Mouse (Mus musculus): ENCODE measurements around the gene 1810043G02Rik.
"Not testable (repeated sequence)": the region's sequence is repeated elsewhere in the genome, so short reads cannot be mapped to it uniquely, and the experiment has no call there.

The 1810043G02Rik gene

GRCm38 (mm10) chr10:78005791-78006438 is 27.6 kb downstream of the 1810043G02Rik start:
- DNase-seq (ENCODE audit: low spot score) = no peak

- DNase-seq (ENCODE audit: low spot score) = no peak
Measured at GRCm38 (mm10) chr10:78007203-78007602, 28.9 kb downstream of the 1810043G02Rik start.

DNA sequence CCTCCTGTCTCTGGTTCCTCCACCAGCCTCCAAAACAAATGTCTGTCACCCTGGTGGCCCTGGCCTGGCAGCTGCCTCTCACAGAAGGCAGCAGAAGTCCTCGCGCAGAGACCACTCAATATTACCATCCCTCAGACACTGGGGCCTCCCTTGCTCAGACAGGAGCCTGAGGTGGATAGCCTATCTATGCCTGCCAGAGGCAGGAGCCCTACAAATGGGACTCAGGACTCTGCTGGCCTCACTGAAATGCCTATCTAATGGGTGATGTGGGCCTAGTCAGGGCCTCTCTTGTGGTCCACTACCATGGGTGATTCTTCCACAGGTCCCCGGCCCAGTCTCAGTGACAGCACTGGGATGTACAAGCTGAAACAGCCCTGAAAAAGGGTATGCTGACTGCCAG is 29.8 kb downstream of the 1810043G02Rik start:
- peak; percentile 60 for DNase-seq (ENCODE audit: low spot score)

DNA sequence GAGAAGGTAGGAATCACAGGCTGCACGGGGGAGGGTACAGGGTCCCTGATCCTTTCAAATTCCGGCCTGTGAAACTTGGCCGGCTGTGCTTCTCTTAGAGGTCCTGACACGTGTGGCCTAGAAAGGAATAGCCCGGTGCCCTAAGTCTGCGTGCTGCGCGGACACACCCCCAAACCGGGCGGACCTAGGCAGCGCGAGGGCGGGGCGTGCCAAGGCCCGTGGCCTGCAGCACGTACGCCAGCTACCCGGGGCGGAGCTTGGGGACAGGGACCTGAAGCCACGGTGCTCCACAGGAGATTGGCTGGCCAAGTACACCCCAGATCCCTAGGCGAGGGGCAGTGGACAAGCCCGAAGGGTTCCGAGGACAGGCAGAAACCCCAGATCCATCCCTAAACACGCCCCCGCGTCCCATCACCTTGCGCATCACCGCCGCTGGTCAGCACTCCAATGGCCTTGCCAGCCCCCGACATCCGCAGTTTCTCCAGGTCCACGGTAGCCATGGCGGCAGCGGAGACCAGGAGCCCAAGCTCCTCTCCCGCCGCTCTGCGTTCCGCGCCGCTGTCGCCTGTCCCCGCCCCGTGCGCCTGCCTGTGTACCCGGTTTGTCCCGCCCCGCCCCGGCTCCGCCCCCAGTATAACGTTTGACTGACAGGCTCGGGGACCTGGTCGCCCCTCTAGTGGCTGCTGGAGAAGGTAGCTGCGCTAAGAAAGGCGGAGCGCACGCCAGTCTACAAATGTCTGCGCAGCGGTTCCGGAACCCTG is 31.0 kb downstream of the 1810043G02Rik start:
- DNase-seq (ENCODE audit: low spot score) = peak; percentile 94

GRCm38 (mm10) chr10:78009945-78010293 is 31.6 kb downstream of the 1810043G02Rik start, which contains the start of gene Pfkl:
Pfkl (minus strand) TSS chr10:78010083.
- DNase-seq (ENCODE audit: low spot score) = no peak

- DNase-seq (ENCODE audit: low spot score) = no peak
Measured at GRCm38 (mm10) chr10:78010335-78010734, 32.0 kb downstream of the 1810043G02Rik start.

DNA sequence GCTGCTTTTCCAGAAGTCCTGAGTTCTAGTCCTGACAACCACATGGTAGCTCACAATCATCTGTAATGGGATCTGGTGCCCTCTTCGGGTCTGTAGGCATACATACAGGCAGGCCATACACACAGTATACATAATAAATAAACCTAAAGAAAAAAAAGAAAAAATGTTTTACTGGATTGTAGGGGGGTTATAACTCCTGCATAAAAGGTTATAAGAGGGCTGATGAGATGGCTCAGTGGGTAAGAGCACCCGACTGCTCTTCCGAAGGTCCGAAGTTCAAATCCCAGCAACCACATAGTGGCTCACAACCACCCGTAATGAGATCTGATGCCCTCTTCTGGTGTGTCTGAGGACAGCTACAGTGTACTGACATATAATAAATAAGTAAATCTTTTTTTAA is 32.8 kb downstream of the 1810043G02Rik start:
- DNase-seq (ENCODE audit: low spot score) = not testable (repeated sequence)

GRCm38 (mm10) chr10:78012661-78013495 is 34.6 kb downstream of the 1810043G02Rik start:
- DNase-seq (ENCODE audit: low spot score) = no peak

DNA sequence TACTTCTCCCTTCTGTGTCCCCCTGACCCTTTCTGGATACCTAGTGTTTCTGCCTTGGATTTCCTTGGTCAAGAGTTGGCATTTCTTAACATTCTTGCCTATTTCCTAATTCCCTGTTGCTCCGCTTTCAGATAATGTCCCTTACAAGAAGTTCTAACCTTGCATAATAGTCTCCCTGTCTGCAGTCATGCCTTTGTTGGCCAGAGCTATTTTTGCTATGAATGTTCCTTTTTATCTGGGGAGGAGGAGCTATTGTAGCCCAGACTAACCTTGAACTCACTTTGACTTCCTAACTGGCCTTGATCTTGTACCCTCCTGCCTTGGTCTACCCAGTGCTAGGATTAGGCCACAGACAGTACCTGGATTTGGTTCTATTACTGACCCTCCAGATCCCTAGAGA is 37.2 kb downstream of the 1810043G02Rik start:
- no peak for DNase-seq (ENCODE audit: low spot score)

DNA sequence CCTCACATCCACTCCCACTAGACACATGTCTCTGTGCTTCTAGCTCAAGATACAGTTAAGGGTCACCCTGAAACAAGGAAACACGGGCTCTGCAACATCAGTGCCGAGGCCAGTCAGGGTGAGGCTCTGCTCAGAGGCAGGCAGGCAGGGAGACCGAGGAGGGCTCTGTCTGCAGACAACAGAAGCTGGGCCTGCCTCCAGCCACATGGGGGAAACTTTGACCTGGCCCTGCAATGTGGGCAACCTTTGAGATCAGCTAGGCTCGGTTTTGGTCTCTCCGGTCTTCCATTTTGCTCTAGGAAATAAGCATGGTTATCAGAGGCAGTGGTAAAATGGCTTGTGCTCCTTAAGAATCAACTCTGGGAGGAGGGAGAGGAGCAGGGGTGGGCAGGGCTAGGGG is 38.0 kb downstream of the 1810043G02Rik start:
- DNase-seq (ENCODE audit: low spot score) = no peak

DNA sequence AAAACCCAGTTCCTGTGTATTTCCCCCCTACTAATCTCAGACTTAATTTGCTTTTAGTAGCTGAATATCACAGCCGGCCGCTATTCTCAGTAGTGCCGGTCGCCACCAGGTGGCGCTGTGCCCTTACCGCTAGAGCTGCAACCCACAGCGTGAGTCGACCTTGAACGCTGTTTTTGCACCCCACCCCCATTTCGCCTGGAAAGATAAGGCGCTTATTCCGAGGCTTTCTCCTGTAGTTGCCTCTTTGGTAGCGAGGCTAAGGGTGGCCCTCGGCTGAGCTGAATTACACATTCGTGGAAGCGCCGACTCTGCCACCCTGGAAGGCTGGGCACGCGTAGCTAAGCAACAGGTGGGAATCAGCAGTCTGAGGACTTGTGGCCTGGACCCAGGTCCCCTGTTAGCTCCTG is 40.5 kb downstream of the 1810043G02Rik start:
- DNase-seq (ENCODE audit: low spot score) = peak; percentile 85

DNA sequence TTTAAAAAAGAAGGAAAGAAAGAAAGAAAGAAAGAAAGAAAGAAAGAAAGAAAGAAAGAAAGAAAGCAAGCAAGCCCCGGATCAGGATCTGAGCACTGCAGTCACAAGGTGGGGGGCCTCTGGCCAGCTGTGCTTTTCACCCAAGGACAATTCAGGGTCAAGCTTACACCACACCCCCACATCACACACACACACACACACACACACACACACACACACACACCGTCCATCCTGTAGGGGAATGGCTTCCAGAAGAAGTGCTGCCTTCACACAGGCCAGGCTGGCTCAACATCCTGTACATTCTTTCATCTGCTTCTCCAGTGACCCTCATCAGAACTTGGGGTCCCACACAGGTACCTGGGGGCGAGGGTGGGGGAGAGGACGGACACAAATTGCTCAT is 41.0 kb downstream of the 1810043G02Rik start:
- no peak for DNase-seq (ENCODE audit: low spot score)

DNA sequence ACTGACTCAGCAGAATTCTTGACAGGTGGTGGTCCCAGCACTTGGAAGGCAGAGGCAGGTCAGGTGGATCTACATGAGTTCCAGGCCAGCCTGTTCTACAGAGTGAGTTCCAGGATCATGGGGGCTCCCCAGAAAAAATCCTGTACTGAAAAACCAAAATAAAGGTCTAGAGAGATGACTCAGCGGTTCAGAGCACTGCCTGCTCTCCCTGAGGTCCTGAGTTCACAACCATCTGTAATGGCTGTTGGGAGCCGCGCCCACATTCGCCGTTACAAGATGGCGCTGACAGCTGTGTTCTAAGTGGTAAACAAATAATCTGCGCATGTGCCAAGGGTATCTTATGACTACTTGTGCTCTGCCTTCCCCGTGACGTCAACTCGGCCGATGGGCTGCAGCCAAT is 41.7 kb downstream of the 1810043G02Rik start:
- DNase-seq (ENCODE audit: low spot score) = not testable (repeated sequence)

DNA sequence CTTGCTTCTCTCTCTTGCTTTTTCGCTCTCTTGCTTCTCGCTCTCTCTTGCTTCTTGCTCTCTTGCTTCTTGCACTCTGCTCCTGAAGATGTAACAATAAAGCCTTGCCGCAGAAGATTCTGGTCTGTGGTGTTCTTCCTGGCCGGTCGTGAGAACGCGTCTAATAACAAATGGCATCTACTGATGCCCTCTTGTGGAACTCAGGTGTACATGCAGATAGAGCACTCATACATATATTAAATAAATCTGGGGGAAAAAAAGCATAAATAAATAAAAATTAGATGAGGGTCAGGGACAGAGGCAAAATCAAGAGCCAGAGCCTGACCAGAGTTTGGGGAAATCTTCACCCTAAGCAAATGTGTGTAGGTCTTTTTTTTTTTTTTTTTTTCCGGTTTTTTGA is 47.1 kb downstream of the 1810043G02Rik start:
- DNase-seq (ENCODE audit: low spot score) = not testable (repeated sequence)

- no peak for DNase-seq (ENCODE audit: low spot score)
Measured at GRCm38 (mm10) chr10:78028129-78028528, 49.8 kb downstream of the 1810043G02Rik start.

DNA sequence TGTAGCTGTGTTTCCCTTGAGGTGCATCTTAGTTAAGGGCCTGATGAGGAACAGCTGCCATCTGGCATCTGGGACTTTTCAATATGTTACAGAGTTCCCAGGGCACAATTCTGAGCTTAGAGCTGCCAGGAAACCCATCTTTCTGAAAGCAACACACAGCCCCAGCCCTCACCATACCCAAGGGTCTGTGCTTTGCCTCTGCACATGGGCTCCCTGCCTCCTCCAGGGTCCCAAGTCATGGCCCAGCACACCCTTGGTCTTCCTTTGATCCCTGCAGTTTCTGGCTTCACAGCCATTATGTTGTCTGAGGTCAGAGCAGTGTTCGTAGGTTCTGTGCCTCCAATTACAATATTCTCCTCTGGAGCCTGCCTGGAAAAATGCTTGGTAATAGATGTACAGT is 50.8 kb downstream of the 1810043G02Rik start:
- DNase-seq (ENCODE audit: low spot score) = no peak

DNA sequence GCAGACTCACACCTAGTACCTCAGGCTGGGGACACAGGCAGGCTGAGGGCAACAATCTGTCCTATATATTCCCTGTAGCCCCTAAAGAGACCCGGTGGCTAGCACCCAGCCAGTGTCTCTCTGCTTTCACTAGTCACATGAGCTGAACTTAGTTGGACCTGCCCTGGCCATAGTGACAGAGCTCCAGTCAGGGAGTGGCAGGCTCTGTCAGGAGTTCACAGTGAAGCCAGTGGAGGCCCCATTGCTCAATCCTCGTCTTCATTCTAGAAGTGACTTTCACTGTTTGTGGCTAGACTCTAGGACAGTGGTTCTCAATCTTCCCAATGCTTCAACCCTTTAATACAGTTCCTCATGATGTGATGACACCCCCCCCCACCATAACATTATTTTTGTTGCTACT is 53.7 kb downstream of the 1810043G02Rik start:
- DNase-seq (ENCODE audit: low spot score) = no peak
